Mouse (Mus musculus) lung, embryonic 16.5 days (tissue): Measurements from ENCODE around the gene Tnpo3. TPM values are rescaled to one million over a fixed set of nuclear protein-coding genes. Genes with fewer than 3 reads are reported as not detected.

Experiments
- ATAC-seq: fragments of 200-750 bp; cut with Nextera tagmentation; 2 replicates; pipeline ENCODE4 v1.8.0; 2017; ENCODE audit warnings: low read depth, mild to moderate bottlenecking, moderate library complexity
- H3K27ac ChIP-seq: fragments of 300-500 bp; sonication (generic); 2 replicates; pipeline ENCODE4 v1.5.1; 2014; ENCODE audit warnings: mild to moderate bottlenecking, control low read depth, low read length
- H3K27me3 ChIP-seq: fragments of 300-500 bp; sonication (generic); 2 replicates; pipeline ENCODE4 v1.6.1; 2014; ENCODE audit warnings: low read depth, low read length, mixed read lengths; ENCODE audit not compliant: control insufficient read depth, insufficient read depth
- H3K36me3 ChIP-seq: fragments of 300-500 bp; sonication (generic); 2 replicates; pipeline ENCODE4 v1.6.1; 2014; ENCODE audit warnings: low read length; ENCODE audit not compliant: control insufficient read depth, insufficient read depth
- H3K4me1 ChIP-seq: fragments of 300-500 bp; sonication (generic); replicated peaks from 2 replicates; pipeline ENCODE4 v1.6.1; 2014; ENCODE audit warnings: low read length, mixed read lengths; ENCODE audit not compliant: control insufficient read depth, insufficient read depth
- H3K4me2 ChIP-seq: fragments of 300-500 bp; sonication (generic); 2 replicates; pipeline ENCODE4 v1.6.1; 2014; ENCODE audit warnings: low read depth, low read length, control low read depth
- H3K4me3 ChIP-seq: fragments of 300-500 bp; sonication (generic); 2 replicates; pipeline ENCODE4 v1.5.1; 2014; ENCODE audit warnings: mild to moderate bottlenecking, low read length, control low read depth
- H3K9ac ChIP-seq: fragments of 300-500 bp; sonication (generic); 2 replicates; pipeline ENCODE4 v1.6.1; 2014; ENCODE audit warnings: low read length, control low read depth
- H3K9me3 ChIP-seq: fragments of 300-500 bp; sonication (generic); 2 replicates; pipeline ENCODE4 v1.6.1; 2016; ENCODE audit warnings: low read length; ENCODE audit not compliant: control insufficient read depth
- WGBS: fragments of 180-500 bp; shearing (Covaris S2); extraction: QIAGEN DNeasy Blood & Tissue Kit; methylation state at CpG from one replicate; pipeline ENCODE4 v1.1.7; 2014; 5-methylcytosine and 5-hydroxymethylcytosine counted together
- polyA plus RNA-seq: library from polyadenylated mRNA; unstranded; fragments of >200 nt; fragmentation: Nextera tagmentation; extraction: Ambion mirVana; gene quantifications from 2 replicates; pipeline ENCODE4 v1.2.1, GENCODE M21; 2015

Tnpo3 gene
- 79.6 and 81.9 TPM in 2 replicates for polyA plus RNA-seq

DNA sequence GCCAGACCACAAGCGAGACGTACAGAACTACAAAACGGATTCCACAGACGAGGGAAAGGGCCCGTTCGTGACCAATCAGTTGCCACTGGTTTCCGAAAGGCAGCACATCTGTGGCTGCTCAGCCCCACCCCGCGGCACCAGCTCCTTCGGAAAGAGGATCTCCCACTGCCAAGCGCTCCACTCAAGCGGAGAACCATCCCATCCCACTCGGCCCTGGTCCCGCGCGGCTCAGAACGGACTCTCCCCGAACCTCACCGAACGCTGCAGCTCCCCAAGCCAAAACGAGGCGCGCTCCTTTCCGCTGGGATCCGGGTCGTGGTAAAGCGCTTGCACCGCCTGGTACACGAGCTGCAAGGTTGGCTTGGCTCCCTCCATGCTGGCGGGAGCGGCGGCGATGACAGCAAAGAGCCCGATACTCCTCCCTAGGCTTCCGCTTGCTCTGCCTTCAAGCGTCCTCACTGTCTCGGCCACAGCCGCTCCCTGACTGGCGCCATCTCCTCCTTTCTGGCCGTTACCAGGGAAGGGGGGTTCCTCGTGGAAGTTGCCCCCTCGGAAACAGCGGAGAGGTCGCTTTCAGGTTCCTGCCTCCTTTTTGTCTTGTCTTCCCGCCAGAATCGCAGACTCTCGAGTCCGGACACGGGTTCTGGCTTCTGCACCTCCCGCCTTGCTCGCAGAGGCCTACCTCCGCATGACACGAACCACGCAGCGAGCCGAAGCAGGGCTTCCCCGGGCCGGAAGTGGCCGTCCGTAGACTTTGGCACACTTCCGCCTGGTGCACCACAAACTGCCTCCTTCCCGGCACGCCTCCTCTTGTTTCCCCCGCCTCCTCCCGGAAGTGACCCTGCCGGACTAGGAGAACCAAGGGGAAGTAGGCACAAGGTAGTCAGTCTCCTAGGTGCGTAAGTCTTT, at the start of gene Tnpo3:
Gene Tnpo3, minus strand, starts transcription at position 777 of the 909 bp plus-strand sequence.
- WGBS: under 1% methylated on average over 65 of the region's 67 CpGs
- Histone ChIP-seq H3K4me2 (peak within 1 kb of the TSS; percentile 90), H3K27ac (peak within 1 kb of the TSS; percentile 94), H3K9me3 (no peaks in the 10 kb centered on the region), H3K9ac (peak within 1 kb of the TSS; percentile 96), H3K4me1 (peaks cover 6% of the 10 kb centered on the region), H3K36me3 (no peaks in the 10 kb centered on the region), H3K27me3 (no peaks in the 10 kb centered on the region), H3K4me3 (peak within 1 kb of the TSS; percentile 98)
- peak; percentile 98 for ATAC-seq

DNA sequence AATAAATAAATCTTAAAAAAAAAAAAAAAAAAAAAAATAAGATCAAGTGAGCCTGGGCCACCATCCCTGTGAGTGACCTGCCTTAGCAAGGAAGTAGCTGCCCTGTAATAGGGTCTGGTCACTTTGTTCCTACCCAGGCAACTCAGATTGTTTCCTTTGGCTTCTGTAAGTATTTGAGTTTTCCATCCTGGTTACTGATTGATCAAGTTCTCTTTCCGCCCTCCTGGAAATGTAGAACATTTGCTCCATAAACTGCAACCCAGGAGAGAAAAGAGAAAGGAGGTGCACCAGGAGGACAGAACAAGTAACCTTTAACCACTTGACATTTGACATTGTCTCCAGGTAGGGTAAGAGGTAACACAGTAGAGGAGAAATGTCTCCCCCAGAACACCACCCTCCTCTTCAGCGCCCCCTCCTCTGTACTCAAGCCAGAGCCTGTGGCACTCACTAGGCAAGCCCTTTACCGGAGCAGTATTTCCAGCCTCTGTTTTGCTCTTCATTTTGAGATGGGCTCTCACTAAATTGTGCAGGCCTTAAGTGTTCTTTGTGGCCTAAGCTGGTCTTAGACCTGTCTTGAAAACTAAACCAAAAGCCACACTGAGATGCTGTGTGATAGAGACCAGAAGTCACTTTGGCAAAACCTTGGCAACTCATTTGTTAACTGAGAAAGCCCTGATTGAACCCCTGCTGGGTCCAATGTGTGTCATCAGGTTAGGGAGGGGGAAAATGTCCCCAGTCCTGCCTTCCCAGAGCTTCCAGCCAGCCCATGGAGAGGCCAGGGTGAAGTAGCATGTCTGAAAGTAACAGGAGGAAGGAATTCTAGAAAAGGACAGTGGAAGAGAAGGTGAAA, 49.2 kb upstream of the Tnpo3 start:
- H3K4me1 ChIP-seq: no peaks in the 10 kb centered on the region
- WGBS: 73% methylated on average over 3 of the region's 3 CpGs
- H3K9me3 ChIP-seq: no peaks in the 10 kb centered on the region
- H3K27ac ChIP-seq: no peak overlapping the region
- H3K9ac ChIP-seq: no peak overlapping the region
- H3K4me2 ChIP-seq: no peak overlapping the region
- no peaks in the 10 kb centered on the region for H3K36me3 ChIP-seq
- no peaks in the 10 kb centered on the region for H3K27me3 ChIP-seq
- no peak overlapping the region for H3K4me3 ChIP-seq
- ATAC-seq: no peak

DNA sequence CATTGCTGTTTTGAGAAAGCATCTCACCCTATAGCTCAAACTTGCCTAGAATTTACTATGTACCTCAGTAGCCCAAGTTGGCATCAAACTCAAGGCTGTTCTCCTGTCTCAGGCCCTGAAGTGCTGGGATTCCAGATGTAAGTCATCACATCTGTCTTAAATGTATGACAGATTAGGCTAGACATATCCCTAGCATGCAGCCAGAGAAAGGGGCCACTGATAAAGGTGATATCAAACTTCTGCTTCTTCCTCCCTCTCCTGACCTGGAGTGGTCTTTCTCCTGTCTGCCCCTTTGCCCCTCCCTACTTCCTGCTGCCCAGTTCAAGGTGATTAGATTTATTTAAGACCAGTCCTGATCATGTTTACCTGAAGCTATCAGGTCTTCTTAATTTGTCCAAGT, 43.6 kb upstream of the Tnpo3 start:
- H3K4me2 ChIP-seq: no peak overlapping the region

GRCm38 (mm10) chr6:29650170-29650549, 40.5 kb upstream of the Tnpo3 start:
- no peaks in the 10 kb centered on the region for H3K36me3 ChIP-seq
- H3K4me3 ChIP-seq: no peak overlapping the region
- 57% methylated on average over 10 of the region's 10 CpGs for WGBS
- no peak overlapping the region for H3K4me2 ChIP-seq
- no peak for ATAC-seq
- no peak overlapping the region for H3K27ac ChIP-seq
- no peak overlapping the region for H3K9ac ChIP-seq
- H3K27me3 ChIP-seq: no peaks in the 10 kb centered on the region
- H3K9me3 ChIP-seq: no peaks in the 10 kb centered on the region
- no peaks in the 10 kb centered on the region for H3K4me1 ChIP-seq

More for the DNA sequence above, 43.6 kb upstream of the Tnpo3 start:
- ATAC-seq: no peak
- no peak overlapping the region for H3K4me3 ChIP-seq
- no peaks in the 10 kb centered on the region for H3K4me1 ChIP-seq
- no peak overlapping the region for H3K9ac ChIP-seq
- no peak overlapping the region for H3K27ac ChIP-seq
- no peaks in the 10 kb centered on the region for H3K27me3 ChIP-seq
- no peaks in the 10 kb centered on the region for H3K9me3 ChIP-seq
- no peaks in the 10 kb centered on the region for H3K36me3 ChIP-seq

DNA sequence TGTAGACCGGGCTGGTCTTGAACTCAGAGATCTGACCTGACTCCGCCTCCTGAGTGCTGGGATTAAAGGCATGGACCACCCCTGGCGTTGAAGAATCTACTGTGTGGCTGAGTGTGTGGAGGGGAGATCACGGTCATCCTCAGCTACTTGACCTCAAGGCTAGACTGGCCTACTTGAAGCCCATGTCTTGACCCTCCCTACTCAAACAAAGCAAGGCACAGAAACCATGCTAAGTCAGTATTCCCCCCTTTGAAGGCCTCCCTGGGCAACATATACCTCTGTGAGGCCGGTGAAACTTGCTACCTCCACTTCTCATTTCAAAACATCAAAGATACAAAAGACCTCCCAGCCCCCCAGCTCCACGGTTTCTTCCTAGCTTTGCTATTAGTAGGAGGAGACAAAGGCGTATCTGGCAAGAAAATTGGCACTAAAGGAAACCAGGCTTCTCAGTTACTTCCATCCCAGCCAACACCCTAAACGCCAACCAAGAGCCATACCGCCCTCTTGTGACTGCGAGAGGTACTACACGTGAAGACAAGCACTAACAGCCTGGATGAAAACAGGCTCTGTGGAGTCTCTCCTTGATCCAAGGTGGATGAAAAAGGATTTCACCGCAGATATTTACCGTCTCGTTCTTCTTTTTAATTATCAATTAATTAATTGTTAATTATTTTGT, 39.9 kb upstream of the Tnpo3 start:
- no peaks in the 10 kb centered on the region for H3K27me3 ChIP-seq
- ATAC-seq: peak; percentile 64; the same call in 1 of the 2 replicates
- no peaks in the 10 kb centered on the region for H3K36me3 ChIP-seq
- no peak overlapping the region for H3K4me3 ChIP-seq
- no peak overlapping the region for H3K9ac ChIP-seq
- H3K9me3 ChIP-seq: no peaks in the 10 kb centered on the region
- H3K4me2 ChIP-seq: no peak overlapping the region
- WGBS: 24% methylated on average over 14 of the region's 14 CpGs
- no peak overlapping the region for H3K27ac ChIP-seq
- no peaks in the 10 kb centered on the region for H3K4me1 ChIP-seq

DNA sequence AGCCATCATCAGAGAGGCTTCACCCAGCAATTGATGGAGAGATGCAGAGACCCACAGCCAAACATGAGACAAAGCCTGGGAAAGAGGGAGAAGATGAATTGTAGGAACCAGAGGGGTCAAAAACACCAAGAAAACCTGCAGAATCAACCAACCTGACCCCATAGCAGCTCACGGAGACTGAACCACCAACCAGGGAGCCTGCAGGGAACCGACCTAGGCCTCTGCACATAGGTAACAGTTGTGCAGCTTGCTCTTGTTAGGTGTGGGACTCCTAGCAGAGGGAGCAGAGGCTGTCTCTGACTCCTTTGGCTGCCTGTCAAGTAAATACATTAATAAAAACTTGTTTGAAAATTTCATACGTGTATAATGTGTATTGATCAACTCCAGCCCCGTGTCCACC, 32.1 kb upstream of the Tnpo3 start:
- Histone ChIP-seq H3K9me3 (peaks cover 7% of the 10 kb centered on the region; the same call in 1 of the 2 replicates), H3K27me3 (no peaks in the 10 kb centered on the region), H3K4me3 (no peak overlapping the region), H3K27ac (no peak overlapping the region), H3K4me2 (no peak overlapping the region), H3K4me1 (no peaks in the 10 kb centered on the region), H3K36me3 (no peaks in the 10 kb centered on the region), H3K9ac (no peak overlapping the region)
- WGBS: 80% methylated on average over 4 of the region's 4 CpGs
- no peak for ATAC-seq

DNA sequence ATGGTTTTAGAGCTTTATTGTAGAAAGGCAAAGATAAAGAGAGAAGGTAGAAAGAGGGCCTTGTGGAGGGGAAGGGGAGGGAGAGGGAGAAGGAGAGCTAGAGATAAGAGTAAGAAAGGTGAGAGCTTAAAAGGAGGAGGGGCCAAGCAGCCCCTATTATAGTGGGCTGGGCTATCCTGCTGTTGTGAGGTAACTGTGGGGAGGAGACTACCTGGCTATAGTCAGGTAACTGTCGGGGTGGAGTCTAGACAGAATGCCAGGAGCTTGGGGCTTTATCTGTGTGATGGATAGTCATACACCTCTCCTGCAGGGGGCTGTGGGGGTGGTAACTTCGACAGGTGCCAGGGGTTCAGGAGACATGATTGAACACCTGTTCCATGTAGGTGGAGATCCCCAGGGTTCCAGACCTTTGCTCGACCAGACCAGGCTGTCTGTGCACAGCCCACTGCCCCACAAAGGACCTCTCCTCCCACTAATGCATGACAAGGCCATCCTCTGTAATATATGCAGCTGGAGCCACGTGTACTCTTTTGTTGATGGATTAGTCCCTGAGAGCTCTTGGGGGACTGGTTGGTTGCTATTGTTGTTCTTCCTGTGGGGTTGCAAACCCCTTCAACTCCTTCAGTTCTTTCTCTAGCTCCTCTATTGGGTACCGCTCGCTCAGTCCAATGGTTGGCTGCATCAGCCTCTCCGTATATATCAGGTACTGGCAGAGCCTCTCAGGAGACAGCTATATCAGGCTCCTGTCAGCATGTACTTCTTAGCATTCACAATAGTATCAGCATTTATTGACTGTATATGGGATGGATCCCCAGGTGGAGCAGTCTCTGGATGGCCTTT, 30.1 kb upstream of the Tnpo3 start:
- Histone ChIP-seq H3K27ac (no peak overlapping the region), H3K9me3 (peaks cover 7% of the 10 kb centered on the region; the same call in 1 of the 2 replicates), H3K4me3 (no peak overlapping the region), H3K4me2 (no peak overlapping the region), H3K36me3 (no peaks in the 10 kb centered on the region), H3K4me1 (no peaks in the 10 kb centered on the region), H3K9ac (no peak overlapping the region), H3K27me3 (no peaks in the 10 kb centered on the region)
- 34% methylated on average over 7 of the region's 7 CpGs for WGBS
- ATAC-seq: no peak

- H3K27me3 ChIP-seq: no peaks in the 10 kb centered on the region
- peaks cover 7% of the 10 kb centered on the region; the same call in 1 of the 2 replicates for H3K9me3 ChIP-seq
- H3K4me2 ChIP-seq: no peak overlapping the region
- 4% methylated on average over 16 of the region's 16 CpGs for WGBS
- ATAC-seq: peak; percentile 26; the same call in 1 of the 2 replicates
- H3K27ac ChIP-seq: no peak overlapping the region
- no peak overlapping the region for H3K9ac ChIP-seq
- no peaks in the 10 kb centered on the region for H3K36me3 ChIP-seq
- H3K4me3 ChIP-seq: no peak overlapping the region
- H3K4me1 ChIP-seq: no peaks in the 10 kb centered on the region
Observed at GRCm38 (mm10) chr6:29638844-29639460, 29.3 kb upstream of the Tnpo3 start.
